Mouse (Mus musculus): ENCODE data around the gene Msrb3. TPM values are rescaled to one million over a fixed set of nuclear protein-coding genes. Genes with fewer than 3 reads are reported as not detected.

The Msrb3 gene
- total and polyA plus RNA-seq, 2 experiments from 2014 or later: 45.0 to 122 TPM

GRCm38 (mm10) chr10:120882347-120883068, 16.4 kb downstream of the Msrb3 start:
- DNase-seq (ENCODE audit: low spot score) (peak; percentile 55), ATAC-seq (ENCODE audit: insufficient read depth, low read depth) (peak; percentile 57)
- H3K9me3 ChIP-seq (replicated peaks; ENCODE audit: control insufficient read depth, low read length): no peaks in the 10 kb centered on the region
- H3K4me2 ChIP-seq (ENCODE audit: low read depth, low read length): peak overlapping the region; percentile 60
- peaks cover 29% of the 10 kb centered on the region for H3K4me1 ChIP-seq (ENCODE audit: control insufficient read depth, insufficient read depth)
- H3K36me3 ChIP-seq (replicated peaks; ENCODE audit: control insufficient read depth, insufficient read depth, low read length): 0 out of 2 replicates have a peak, but pooled peaks cover 6% of the 10 kb centered on the region
- WGBS: 28% methylated on average over 17 of the region's 17 CpGs
- peak overlapping the region; percentile 32 for H3K4me3 ChIP-seq (ENCODE audit: low read depth, low read length)
- TF ChIP-seq EP300 (IDR thresholded peaks at IDR 0.05; ENCODE audit: low read depth): no peak
- no peak for TF ChIP-seq CTCF (IDR thresholded peaks at IDR 0.05; ENCODE audit: low read depth)
- H3K27me3 ChIP-seq (ENCODE audit: control insufficient read depth, insufficient read depth, low read length): no peaks in the 10 kb centered on the region
- peak overlapping the region; percentile 79 for H3K27ac ChIP-seq (ENCODE audit: low read depth)
- H3K9ac ChIP-seq (replicated peaks; ENCODE audit: low read depth, low read length): peak overlapping the region; percentile 45

- Histone ChIP-seq H3K36me3 (replicated peaks; ENCODE audit: control insufficient read depth, insufficient read depth, low read length) (no peaks in the 10 kb centered on the region), H3K27ac (ENCODE audit: low read depth) (peak overlapping the region; percentile 97), H3K4me1 (ENCODE audit: control insufficient read depth, insufficient read depth) (peaks cover 35% of the 10 kb centered on the region), H3K9ac (replicated peaks; ENCODE audit: low read depth, low read length) (peak overlapping the region; percentile 26; the same call in 1 of the 2 replicates), H3K27me3 (ENCODE audit: control insufficient read depth, insufficient read depth, low read length) (no peaks in the 10 kb centered on the region), H3K9me3 (replicated peaks; ENCODE audit: control insufficient read depth, low read length) (no peaks in the 10 kb centered on the region), H3K4me2 (ENCODE audit: low read depth, low read length) (peak overlapping the region; percentile 57), H3K4me3 (ENCODE audit: low read depth, low read length) (peak overlapping the region; percentile 27)
- WGBS: 22% methylated on average over 20 of the region's 20 CpGs
- DNase-seq (ENCODE audit: low spot score) (peak; percentile 81), ATAC-seq (ENCODE audit: insufficient read depth, low read depth) (peak; percentile 45)
- TF ChIP-seq EP300 (IDR thresholded peaks at IDR 0.05; ENCODE audit: low read depth) (no peak), CTCF (IDR thresholded peaks at IDR 0.05; ENCODE audit: low read depth) (no peak)
These were observed 22.2 kb downstream of the Msrb3 start for GRCm38 (mm10) chr10:120876549-120877270.

- DNase-seq (ENCODE audit: low spot score): peak; percentile 91
- H3K4me2 ChIP-seq (ENCODE audit: low read depth, low read length): peak overlapping the region; percentile 57
- 8% methylated on average over 26 of the region's 26 CpGs for WGBS
- peaks cover 4% of the 10 kb centered on the region; the same call in 1 of the 2 replicates for H3K36me3 ChIP-seq (replicated peaks; ENCODE audit: control insufficient read depth, insufficient read depth, low read length)
- no peaks in the 10 kb centered on the region for H3K27me3 ChIP-seq (ENCODE audit: control insufficient read depth, insufficient read depth, low read length)
- peak; percentile 76 for ATAC-seq (ENCODE audit: insufficient read depth, low read depth)
- peak overlapping the region; percentile 42 for H3K9ac ChIP-seq (replicated peaks; ENCODE audit: low read depth, low read length)
- no peaks in the 10 kb centered on the region for H3K9me3 ChIP-seq (replicated peaks; ENCODE audit: control insufficient read depth, low read length)
- H3K27ac ChIP-seq (ENCODE audit: low read depth): peak overlapping the region; percentile 97
- H3K4me3 ChIP-seq (ENCODE audit: low read depth, low read length): peak overlapping the region; percentile 27
- peaks cover 35% of the 10 kb centered on the region for H3K4me1 ChIP-seq (ENCODE audit: control insufficient read depth, insufficient read depth)
- no peak for TF ChIP-seq EP300 (IDR thresholded peaks at IDR 0.05; ENCODE audit: low read depth)
- TF ChIP-seq CTCF (IDR thresholded peaks at IDR 0.05; ENCODE audit: low read depth): peak; percentile 98
These were observed 23.0 kb downstream of the Msrb3 start for GRCm38 (mm10) chr10:120875672-120876463.

GRCm38 (mm10) chr10:120874261-120874660, 24.6 kb downstream of the Msrb3 start:
- DNase-seq (ENCODE audit: low spot score): peak; percentile 39
- peak overlapping the region; percentile 24; the same call in 1 of the 2 replicates for H3K9ac ChIP-seq (replicated peaks; ENCODE audit: low read depth, low read length)
- no peaks in the 10 kb centered on the region for H3K27me3 ChIP-seq (ENCODE audit: control insufficient read depth, insufficient read depth, low read length)
- no peak for ATAC-seq (ENCODE audit: insufficient read depth, low read depth)
- TF ChIP-seq EP300 (IDR thresholded peaks at IDR 0.05; ENCODE audit: low read depth): no peak
- TF ChIP-seq CTCF (IDR thresholded peaks at IDR 0.05; ENCODE audit: low read depth): no peak
- H3K4me2 ChIP-seq (ENCODE audit: low read depth, low read length): peak overlapping the region; percentile 29
- 21% methylated on average over 12 of the region's 12 CpGs for WGBS
- no peak overlapping the region for H3K4me3 ChIP-seq (ENCODE audit: low read depth, low read length)
- H3K36me3 ChIP-seq (replicated peaks; ENCODE audit: control insufficient read depth, insufficient read depth, low read length): peaks cover 18% of the 10 kb centered on the region
- H3K9me3 ChIP-seq (replicated peaks; ENCODE audit: control insufficient read depth, low read length): no peaks in the 10 kb centered on the region
- H3K27ac ChIP-seq (ENCODE audit: low read depth): peak overlapping the region; percentile 97
- H3K4me1 ChIP-seq (ENCODE audit: control insufficient read depth, insufficient read depth): peaks cover 35% of the 10 kb centered on the region

- WGBS: 40% methylated on average over 8 of the region's 8 CpGs
- Histone ChIP-seq H3K4me2 (ENCODE audit: low read depth, low read length) (peak overlapping the region; percentile 29; the same call in 1 of the 2 replicates), H3K9me3 (replicated peaks; ENCODE audit: control insufficient read depth, low read length) (no peaks in the 10 kb centered on the region), H3K36me3 (replicated peaks; ENCODE audit: control insufficient read depth, insufficient read depth, low read length) (peaks cover 23% of the 10 kb centered on the region), H3K4me3 (ENCODE audit: low read depth, low read length) (no peak overlapping the region), H3K9ac (replicated peaks; ENCODE audit: low read depth, low read length) (0 out of 2 replicates have a peak overlapping the region, but pooled peaks have one; percentile 24), H3K27ac (ENCODE audit: low read depth) (peak overlapping the region; percentile 97), H3K27me3 (ENCODE audit: control insufficient read depth, insufficient read depth, low read length) (no peaks in the 10 kb centered on the region), H3K4me1 (ENCODE audit: control insufficient read depth, insufficient read depth) (peaks cover 35% of the 10 kb centered on the region)
- DNase-seq (ENCODE audit: low spot score) (no peak), ATAC-seq (ENCODE audit: insufficient read depth, low read depth) (no peak)
- TF ChIP-seq EP300 (IDR thresholded peaks at IDR 0.05; ENCODE audit: low read depth): no peak
- TF ChIP-seq CTCF (IDR thresholded peaks at IDR 0.05; ENCODE audit: low read depth): no peak
These were observed 25.2 kb downstream of the Msrb3 start for GRCm38 (mm10) chr10:120873646-120874201.

Measured in heart, postnatal 0 days (tissue).